Mouse (Mus musculus): ENCODE data around the gene Kcnk1.

Kcnk1 gene

GRCm38 (mm10) chr8:125996980-125997379 lies 2.0 kb downstream of the Kcnk1 start:
- in situ Hi-C loops (cut with MboI): no loop called here

- in situ Hi-C loops (cut with MboI): no loop called here
These were observed 2.6 kb downstream of the Kcnk1 start for GRCm38 (mm10) chr8:125997550-125997949.

- in situ Hi-C loops (cut with MboI): no loop called here
These were observed 4.9 kb downstream of the Kcnk1 start for GRCm38 (mm10) chr8:125999842-126000395.

GRCm38 (mm10) chr8:126003546-126003945 lies 8.6 kb downstream of the Kcnk1 start:
- in situ Hi-C loops (cut with MboI): no loop called here

GRCm38 (mm10) chr8:126004953-126005352 lies 10.0 kb downstream of the Kcnk1 start:
- in situ Hi-C loops (cut with MboI): no loop called here

GRCm38 (mm10) chr8:126006310-126006990 lies 11.5 kb downstream of the Kcnk1 start:
- in situ Hi-C loops (cut with MboI): no loop called here

GRCm38 (mm10) chr8:126007538-126008330 lies 12.8 kb downstream of the Kcnk1 start:
- in situ Hi-C loops (cut with MboI): no loop called here

- in situ Hi-C loops (cut with MboI): no loop called here
These were observed 14.0 kb downstream of the Kcnk1 start for GRCm38 (mm10) chr8:126008945-126009344.

- in situ Hi-C loops (cut with MboI): no loop called here
These were observed 15.9 kb downstream of the Kcnk1 start for GRCm38 (mm10) chr8:126010900-126011299.

GRCm38 (mm10) chr8:126012334-126012733 lies 17.4 kb downstream of the Kcnk1 start:
- in situ Hi-C loops (cut with MboI): no loop called here

GRCm38 (mm10) chr8:126013646-126014045 lies 18.7 kb downstream of the Kcnk1 start:
- in situ Hi-C loops (cut with MboI): no loop called here

- in situ Hi-C loops (cut with MboI): no loop called here
These were observed 27.0 kb downstream of the Kcnk1 start for GRCm38 (mm10) chr8:126021932-126022331.

GRCm38 (mm10) chr8:126023706-126024305 lies 28.8 kb downstream of the Kcnk1 start:
- in situ Hi-C loops (cut with MboI): no loop called here

- in situ Hi-C loops (cut with MboI): no loop called here
These were observed 29.9 kb downstream of the Kcnk1 start for GRCm38 (mm10) chr8:126024891-126025290.

GRCm38 (mm10) chr8:126026121-126026520 lies 31.2 kb downstream of the Kcnk1 start:
- in situ Hi-C loops (cut with MboI): no loop called here

- in situ Hi-C loops (cut with MboI): no loop called here
These were observed 31.6 kb downstream of the Kcnk1 start for GRCm38 (mm10) chr8:126026584-126026983.

GRCm38 (mm10) chr8:126027486-126027885 lies 32.5 kb downstream of the Kcnk1 start:
- in situ Hi-C loops (cut with MboI): no loop called here

- in situ Hi-C loops (cut with MboI): no loop called here
These were observed 34.0 kb downstream of the Kcnk1 start for GRCm38 (mm10) chr8:126028941-126029340.

- in situ Hi-C loops (cut with MboI): no loop called here
These were observed 37.8 kb downstream of the Kcnk1 start for GRCm38 (mm10) chr8:126032776-126033175.

- in situ Hi-C loops (cut with MboI): no loop called here
These were observed 40.1 kb downstream of the Kcnk1 start for GRCm38 (mm10) chr8:126035046-126035445.

GRCm38 (mm10) chr8:126036340-126036739 lies 41.4 kb downstream of the Kcnk1 start:
- in situ Hi-C loops (cut with MboI): no loop called here

GRCm38 (mm10) chr8:126045751-126046150 lies 50.8 kb downstream of the Kcnk1 start:
- in situ Hi-C loops (cut with MboI): no loop called here

- in situ Hi-C loops (cut with MboI): no loop called here
These were observed 58.9 kb downstream of the Kcnk1 start for GRCm38 (mm10) chr8:126053911-126054310.
